Mouse (Mus musculus) intestine, embryonic 14.5 days (tissue): Measurements from ENCODE around the gene Fam71f2. TPM values are rescaled to one million over a fixed set of nuclear protein-coding genes. Genes with fewer than 3 reads are reported as not detected.

ENCODE experiments used
- polyA plus RNA-seq: library from polyadenylated mRNA; unstranded; fragments of >200 nt; fragmentation: Nextera tagmentation; extraction: Ambion mirVana; gene quantifications from 2 replicates; pipeline ENCODE4 v1.2.1, GENCODE M21; 2014

The Fam71f2 gene
- polyA plus RNA-seq, 1 experiment from 2014 or later = 0.20 TPM

Other genes with a start within 250 kb of the Fam71f2 start
- not detected in 2 replicates for gene Lep, start 219.4 kb upstream of the Fam71f2 start, polyA plus RNA-seq
- 44.6 and 49.7 TPM in 2 replicates for gene Rbm28, start 114.6 kb upstream of the Fam71f2 start, polyA plus RNA-seq
- gene Prrt4, start 100.0 kb upstream of the Fam71f2 start, polyA plus RNA-seq = 0.52 and 0.78 TPM in 2 replicates
- gene Impdh1, start 63.2 kb upstream of the Fam71f2 start, polyA plus RNA-seq = 47.5 and 48.1 TPM in 2 replicates
- gene Hilpda, start 7.1 kb upstream of the Fam71f2 start, polyA plus RNA-seq = 38.1 and 42.8 TPM in 2 replicates
- 0.11 and 0.26 TPM in 2 replicates for gene Fam71f1, start 39.5 kb downstream of the Fam71f2 start, polyA plus RNA-seq
- gene Calu, start 68.5 kb downstream of the Fam71f2 start, polyA plus RNA-seq = 331 and 354 TPM in 2 replicates
- 0.41 and 0.69 TPM in 2 replicates for gene Opn1sw, start 108.9 kb downstream of the Fam71f2 start, polyA plus RNA-seq
- gene Ccdc136, start 116.7 kb downstream of the Fam71f2 start, polyA plus RNA-seq = 12.3 and 14.7 TPM in 2 replicates
- 14.7 and 15.8 TPM in 2 replicates for gene Flnc, start 153.7 kb downstream of the Fam71f2 start, polyA plus RNA-seq
- 291 and 300 TPM in 2 replicates for gene Atp6v1f, start 188.1 kb downstream of the Fam71f2 start, polyA plus RNA-seq
- 0.28 TPM in 1 of 2 replicates, not detected in the other for gene Atp6v1fnb, start 191.8 kb downstream of the Fam71f2 start, polyA plus RNA-seq
- 25.2 and 28.6 TPM in 2 replicates for gene Kcp, start 228.4 kb downstream of the Fam71f2 start, polyA plus RNA-seq
- 6.9 and 7.7 TPM in 2 replicates for gene Irf5, start 247.0 kb downstream of the Fam71f2 start, polyA plus RNA-seq